Mouse (Mus musculus): ENCODE results near the gene Gna11.

DNA sequence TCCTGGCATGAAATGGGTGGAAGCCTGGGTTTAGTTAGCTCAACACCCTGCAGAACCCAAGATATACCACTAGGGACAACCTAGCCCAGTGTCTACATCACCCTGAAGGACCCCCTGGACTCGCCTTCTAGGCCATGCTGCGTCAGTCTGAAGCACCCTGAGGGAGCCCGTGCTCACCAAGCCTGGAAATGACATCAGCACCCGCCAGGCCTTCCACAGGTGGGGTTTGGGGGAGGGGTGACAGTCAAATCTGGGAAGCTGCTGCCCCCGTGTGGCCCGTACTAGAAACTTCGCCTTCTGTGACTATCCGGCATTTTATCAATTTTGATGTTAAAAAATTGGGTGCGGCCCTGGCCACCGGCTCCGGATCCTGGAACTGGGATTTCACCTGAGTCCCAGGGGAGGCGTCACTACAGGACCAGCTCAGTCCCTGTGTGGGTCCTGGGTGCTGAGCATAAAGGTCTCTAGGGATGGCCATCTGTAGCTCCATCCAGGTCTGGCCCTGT, 6.7 kb upstream of the Gna11 start:
- TF ChIP-seq CTCF (IDR thresholded peaks at IDR 0.05; ENCODE audit: insufficient read depth, low read length) (peak; percentile 63), POLR2A (IDR thresholded peaks at IDR 0.05; ENCODE audit: borderline replicate concordance, extremely low read depth, low read depth, low read length) (no peak)
